Mouse (Mus musculus) E14TG2a.4 (cell line): ENCODE data around the gene Nutm1.

Experiments
- CTCF ChIP-seq: conservative IDR thresholded peaks from 2 replicates; pipeline ENCODE4 v1.5.1; 2014; ENCODE audit warnings: low read length
- POU5F1 ChIP-seq: IDR thresholded peaks from 2 replicates; pipeline ENCODE4 v1.6.1; 2014; ENCODE audit warnings: low read length, borderline replicate concordance

DNA sequence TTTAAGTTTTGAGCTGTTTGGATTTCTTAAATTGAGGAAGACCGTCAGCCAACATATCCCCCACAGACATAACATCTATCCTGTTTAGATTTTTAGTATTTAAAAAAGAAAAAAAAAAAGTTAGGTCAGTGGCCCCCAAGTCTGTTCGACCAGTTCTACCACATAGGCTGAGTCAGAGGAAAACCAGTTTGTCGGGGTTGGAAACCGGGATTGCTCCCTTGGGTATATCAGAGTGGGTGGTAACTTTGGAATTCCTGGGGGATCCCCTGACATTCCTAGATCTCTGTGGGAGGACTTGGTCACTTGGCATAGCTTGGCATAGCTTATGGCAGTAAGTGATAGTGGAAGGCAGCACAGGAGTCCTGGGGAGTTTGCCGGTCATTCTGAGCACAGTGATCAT is 13.8 kb downstream of the Nutm1 start:
- no peak for TF ChIP-seq CTCF
- TF ChIP-seq POU5F1 = no peak
